Mouse (Mus musculus): ENCODE measurements at regions not wholly inside any gene's neighbourhood (a gene's known extent, or its start where the extent isn't known, plus 50 kb on each side); places are given as distances from the start of the nearest gene placed in this dataset.

DNA sequence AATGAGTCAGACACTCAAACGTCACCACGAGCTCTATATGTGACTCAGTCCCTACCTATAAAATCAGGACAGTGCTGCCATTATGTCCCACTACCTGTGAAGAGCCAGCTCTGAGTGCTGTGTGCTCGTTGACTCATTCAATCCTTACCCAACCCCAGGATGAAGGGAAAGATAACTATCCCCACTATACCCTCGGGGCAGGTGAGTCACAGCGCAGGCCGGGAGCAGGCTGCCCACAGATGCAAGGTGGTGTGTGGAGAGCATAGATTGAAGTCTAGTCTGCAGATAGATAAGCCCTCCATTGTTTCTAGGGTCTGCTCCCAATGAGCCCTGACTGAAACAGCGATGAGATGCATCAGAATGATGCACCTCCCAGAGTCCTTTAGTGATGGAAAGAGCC lies 723.9 kb upstream of the 3110018I06Rik start:
- ATAC-seq: no peak
- in situ Hi-C loops (cut with MboI; ENCODE audit: low pct_unique_long_range_greater_than_20kb): no loop called here
- TF ChIP-seq CTCF (IDR thresholded peaks at IDR 0.05): no peak
- ChIA-PET POLR2A (no interaction called here), CTCF (no interaction called here)
- DNase-seq (ENCODE audit: low read depth, low spot score): no peak
- H3K27me3 ChIP-seq: no peaks in the 10 kb centered on the region

DNA sequence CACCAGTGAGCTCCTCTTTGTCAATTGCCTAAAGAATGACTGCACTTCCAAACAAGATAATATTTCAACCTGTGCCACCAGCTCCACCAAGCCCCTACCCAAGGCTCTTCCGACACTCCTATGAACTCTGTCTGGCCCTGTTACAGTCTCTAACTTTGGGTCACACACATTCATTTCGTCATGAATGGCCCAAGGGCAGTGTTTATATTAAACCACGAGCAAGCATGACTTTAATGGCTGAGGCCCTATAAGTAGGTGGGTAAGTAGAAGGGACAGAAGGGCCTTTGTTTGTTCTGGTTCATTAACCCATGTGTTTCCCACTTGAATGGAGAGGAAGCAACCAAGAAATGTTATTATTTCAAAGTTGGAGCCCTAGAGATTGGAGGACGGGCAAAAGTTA lies 714.9 kb upstream of the 3110018I06Rik start:
- DNase-seq (ENCODE audit: low read depth, low spot score): no peak
- ChIA-PET POLR2A (no interaction called here), CTCF (no interaction called here)
- in situ Hi-C loops (cut with MboI; ENCODE audit: low pct_unique_long_range_greater_than_20kb): no loop called here
- H3K27me3 ChIP-seq: no peaks in the 10 kb centered on the region
- ATAC-seq: no peak
- no peak for TF ChIP-seq CTCF (IDR thresholded peaks at IDR 0.05)

DNA sequence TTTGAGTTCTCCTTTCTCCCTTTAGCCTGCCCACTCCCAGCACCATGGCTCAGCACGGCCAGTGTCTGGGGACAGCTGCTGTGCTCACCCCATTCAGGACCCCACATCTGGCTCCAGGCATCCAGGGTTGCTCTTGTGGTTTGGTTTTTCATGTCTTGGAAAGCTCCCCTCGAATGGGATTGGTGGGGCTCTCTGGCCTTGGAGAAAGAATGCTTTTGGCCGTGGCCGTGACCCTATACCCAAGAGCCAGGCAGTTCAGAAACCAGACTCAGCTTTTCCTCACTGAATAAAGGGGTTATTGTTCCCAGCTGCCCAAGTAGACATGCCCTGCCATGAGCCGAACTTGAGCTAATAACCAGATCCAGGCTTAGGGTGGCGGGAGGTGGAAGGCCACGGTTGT lies 691.8 kb upstream of the 3110018I06Rik start:
- in situ Hi-C loops (cut with MboI; ENCODE audit: low pct_unique_long_range_greater_than_20kb): no loop called here
- DNase-seq (ENCODE audit: low read depth, low spot score) (no peak), ATAC-seq (no peak)
- ChIA-PET POLR2A (no interaction called here), CTCF (no interaction called here)
- H3K27me3 ChIP-seq: no peaks in the 10 kb centered on the region
- TF ChIP-seq CTCF (IDR thresholded peaks at IDR 0.05): no peak

DNA sequence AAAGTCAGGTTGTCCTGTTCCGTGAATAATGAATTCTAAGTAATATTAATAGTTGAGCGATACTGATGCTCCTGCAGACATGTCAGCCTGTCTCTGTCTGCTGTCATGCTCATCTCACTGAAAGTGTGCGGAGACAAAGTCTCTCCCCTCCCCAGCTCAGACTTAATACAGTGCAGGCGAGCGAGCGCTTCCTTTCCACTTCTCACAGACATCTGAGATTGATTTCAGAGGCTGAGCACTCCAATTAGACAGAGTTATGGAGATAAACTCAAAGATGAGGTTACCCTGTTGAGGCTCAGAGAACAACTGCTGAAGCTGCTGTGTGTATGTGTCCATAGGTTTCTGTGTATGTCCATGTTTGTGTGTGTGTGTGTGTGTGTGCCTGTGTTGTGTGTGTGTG lies 668.7 kb upstream of the 3110018I06Rik start:
- DNase-seq (ENCODE audit: low read depth, low spot score) (no peak), ATAC-seq (no peak)
- CTCF ChIA-PET: no interaction called here
- POLR2A ChIA-PET: no interaction called here
- in situ Hi-C loops (cut with MboI; ENCODE audit: low pct_unique_long_range_greater_than_20kb): no loop called here
- H3K27me3 ChIP-seq: no peaks in the 10 kb centered on the region
- no peak for TF ChIP-seq CTCF (IDR thresholded peaks at IDR 0.05)

DNA sequence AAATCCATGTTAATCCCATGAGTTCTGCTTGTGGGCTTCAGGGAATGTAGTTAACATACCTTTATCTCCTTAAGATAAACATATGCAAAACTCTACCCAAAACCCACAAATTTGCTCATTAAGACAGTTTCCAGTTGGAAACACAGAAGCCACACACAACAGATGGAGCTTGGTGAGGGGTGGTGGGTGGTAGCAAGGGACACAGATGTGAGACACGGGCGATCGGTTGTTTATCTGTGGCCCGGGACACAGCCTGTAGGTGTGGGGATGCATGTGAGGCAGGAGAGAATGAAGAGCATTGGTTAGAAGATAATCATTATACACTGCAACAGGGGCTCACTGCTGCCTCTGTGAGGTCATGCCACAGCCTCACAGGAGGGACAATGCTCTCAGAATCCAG lies 666.1 kb upstream of the 3110018I06Rik start:
- no peaks in the 10 kb centered on the region for H3K27me3 ChIP-seq
- in situ Hi-C loops (cut with MboI; ENCODE audit: low pct_unique_long_range_greater_than_20kb): no loop called here
- DNase-seq (ENCODE audit: low read depth, low spot score) (peak; percentile 17), ATAC-seq (no peak)
- ChIA-PET POLR2A (no interaction called here), CTCF (no interaction called here)
- no peak for TF ChIP-seq CTCF (IDR thresholded peaks at IDR 0.05)

DNA sequence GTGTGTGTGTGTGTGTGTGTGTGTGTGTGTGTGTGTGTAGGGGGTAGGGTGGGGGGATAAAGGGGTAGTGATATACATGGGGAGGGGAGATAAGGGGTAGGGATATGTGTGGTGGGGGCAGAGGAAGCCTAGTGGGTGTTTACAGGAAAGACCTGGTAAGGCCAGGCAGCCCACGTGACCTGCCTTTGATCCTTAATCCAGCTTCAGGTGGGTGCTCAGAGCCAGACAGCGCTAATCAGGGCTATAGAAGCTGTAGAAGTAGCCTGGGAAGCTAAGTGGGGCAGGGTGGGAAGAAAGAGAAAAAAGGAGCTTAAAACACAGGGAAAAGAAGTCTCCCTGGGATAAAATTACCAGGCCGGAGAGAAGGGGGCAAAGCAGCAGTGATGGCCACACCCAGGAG lies 659.9 kb upstream of the 3110018I06Rik start:
- ATAC-seq: no peak

DNA sequence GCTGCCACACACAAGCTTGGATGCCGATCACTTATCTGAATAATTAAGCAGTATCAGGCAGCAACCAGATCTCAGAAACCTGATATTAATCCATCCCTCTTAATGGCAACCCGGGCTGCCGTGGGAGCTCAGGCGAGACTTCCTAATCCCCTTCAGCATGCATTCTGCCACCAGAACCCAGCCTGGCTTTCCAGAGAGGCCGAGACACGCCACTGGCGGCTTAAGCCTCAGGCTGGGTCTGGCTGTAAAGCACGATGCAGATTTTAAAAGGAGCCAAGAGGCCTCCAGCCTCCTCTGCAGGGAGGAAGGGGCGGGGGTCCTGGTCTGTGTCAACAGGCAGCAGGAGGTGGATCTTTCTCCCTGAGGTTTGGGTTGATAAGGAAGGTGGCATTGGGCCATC lies 659.1 kb upstream of the 3110018I06Rik start:
- CTCF ChIA-PET: no interaction called here
- no peak for DNase-seq (ENCODE audit: low read depth, low spot score)
- ATAC-seq: no peak

More for the DNA sequence above, 659.9 kb upstream of the 3110018I06Rik start:
- ChIA-PET CTCF (no interaction called here), POLR2A (no interaction called here)
- no peak for TF ChIP-seq CTCF (IDR thresholded peaks at IDR 0.05)
- H3K27me3 ChIP-seq: no peaks in the 10 kb centered on the region
- no peak for DNase-seq (ENCODE audit: low read depth, low spot score)
- in situ Hi-C loops (cut with MboI; ENCODE audit: low pct_unique_long_range_greater_than_20kb): no loop called here

DNA sequence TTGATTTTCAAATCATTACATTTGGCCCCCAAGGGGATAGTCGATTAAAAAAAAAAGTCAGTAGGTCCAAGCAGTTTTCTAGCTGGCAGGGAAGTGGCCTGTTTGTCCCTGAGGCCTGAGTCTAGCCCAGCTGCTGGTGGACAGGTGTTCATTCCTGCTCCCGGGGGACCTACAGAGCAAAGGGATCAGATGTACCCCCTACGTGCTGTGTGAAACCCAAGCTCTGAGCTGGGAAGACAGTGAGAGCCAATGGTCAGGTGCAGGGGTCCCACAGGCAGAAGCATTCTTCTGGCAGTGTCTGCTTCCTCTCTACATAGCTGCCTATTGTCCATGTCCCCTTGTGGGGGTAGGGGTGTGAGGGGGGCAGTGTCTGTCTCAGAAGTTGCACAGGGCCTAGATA lies 653.2 kb upstream of the 3110018I06Rik start:
- no peaks in the 10 kb centered on the region for H3K27me3 ChIP-seq
- ChIA-PET CTCF (no interaction called here), POLR2A (no interaction called here)
- DNase-seq (ENCODE audit: low read depth, low spot score) (no peak), ATAC-seq (no peak)
- in situ Hi-C loops (cut with MboI; ENCODE audit: low pct_unique_long_range_greater_than_20kb): no loop called here
- TF ChIP-seq CTCF (IDR thresholded peaks at IDR 0.05): no peak

More for the DNA sequence above, 659.1 kb upstream of the 3110018I06Rik start:
- POLR2A ChIA-PET: no interaction called here
- no peak for TF ChIP-seq CTCF (IDR thresholded peaks at IDR 0.05)
- in situ Hi-C loops (cut with MboI; ENCODE audit: low pct_unique_long_range_greater_than_20kb): no loop called here
- no peaks in the 10 kb centered on the region for H3K27me3 ChIP-seq

DNA sequence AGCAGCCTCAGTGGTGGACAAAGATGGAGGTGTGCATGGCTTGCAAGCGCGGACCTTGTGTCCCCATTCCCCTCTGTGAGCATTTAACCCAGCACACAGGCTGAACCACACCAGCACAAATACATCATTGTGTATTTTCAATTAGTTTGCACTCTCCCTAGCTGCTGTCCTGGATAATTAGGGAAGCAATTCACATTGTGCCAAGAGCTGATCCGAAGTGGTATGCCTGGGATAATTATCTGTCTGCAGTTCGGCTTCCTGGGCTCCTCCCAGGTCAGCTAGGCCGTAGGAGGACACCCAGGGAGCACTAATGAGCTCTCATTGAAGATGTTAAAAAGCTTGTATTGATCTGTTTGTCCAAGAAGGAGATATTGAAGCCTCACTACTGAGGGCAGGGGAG lies 648.8 kb upstream of the 3110018I06Rik start:
- no peak for TF ChIP-seq CTCF (IDR thresholded peaks at IDR 0.05)
- no peaks in the 10 kb centered on the region for H3K27me3 ChIP-seq
- in situ Hi-C loops (cut with MboI; ENCODE audit: low pct_unique_long_range_greater_than_20kb): no loop called here
- ATAC-seq: no peak
- ChIA-PET CTCF (no interaction called here), POLR2A (no interaction called here)
- no peak for DNase-seq (ENCODE audit: low read depth, low spot score)

DNA sequence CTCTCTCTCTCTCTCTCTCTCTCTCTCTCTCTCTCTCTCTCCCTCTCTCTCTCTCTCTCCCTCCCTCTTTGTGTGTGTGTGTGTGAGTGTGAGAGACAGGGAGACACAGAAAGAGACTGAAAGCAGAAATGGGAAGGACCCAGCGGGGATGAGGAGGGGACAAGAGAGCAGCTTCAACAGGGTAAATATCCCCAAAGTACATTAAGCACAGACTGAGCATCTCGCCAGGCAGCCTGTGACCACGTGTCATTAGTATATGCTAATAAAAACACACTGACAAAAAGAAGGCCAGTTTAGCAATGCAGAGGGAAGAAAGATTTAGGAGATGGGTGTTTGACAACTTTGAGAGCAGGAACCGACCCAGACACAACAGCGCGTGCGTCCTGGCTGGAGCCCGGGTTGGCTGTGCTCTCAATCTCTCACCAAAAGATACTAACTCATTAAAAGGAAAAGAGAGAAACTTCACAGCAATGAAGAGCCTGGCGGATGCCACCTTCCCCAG lies 648.2 kb upstream of the 3110018I06Rik start:
- CTCF ChIA-PET: no interaction called here
- DNase-seq (ENCODE audit: low read depth, low spot score): no peak
- POLR2A ChIA-PET: no interaction called here
- ATAC-seq: no peak
- H3K27me3 ChIP-seq: no peaks in the 10 kb centered on the region
- TF ChIP-seq CTCF (IDR thresholded peaks at IDR 0.05): no peak
- in situ Hi-C loops (cut with MboI; ENCODE audit: low pct_unique_long_range_greater_than_20kb): no loop called here

DNA sequence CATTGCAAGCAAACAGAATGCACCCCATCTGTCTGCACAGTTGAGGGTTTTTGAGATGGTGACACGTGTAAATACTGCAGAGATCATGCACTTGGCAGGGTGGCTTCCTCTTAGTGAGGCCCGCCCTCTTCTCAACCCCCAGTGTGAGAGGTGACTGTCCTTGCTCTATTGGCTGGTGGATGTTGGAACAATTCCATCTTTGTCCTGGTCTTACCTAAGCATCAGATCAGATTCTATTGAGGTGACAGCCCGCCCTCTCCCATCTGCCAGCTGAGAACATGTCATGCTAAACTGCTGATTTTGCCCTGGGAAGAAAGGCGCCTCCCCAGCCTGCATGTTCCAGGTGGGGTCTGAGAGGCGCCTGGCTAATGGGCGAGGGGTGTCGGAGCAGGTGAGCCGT lies 646.4 kb upstream of the 3110018I06Rik start:
- in situ Hi-C loops (cut with MboI; ENCODE audit: low pct_unique_long_range_greater_than_20kb): no loop called here
- ChIA-PET POLR2A (no interaction called here), CTCF (no interaction called here)
- no peak for DNase-seq (ENCODE audit: low read depth, low spot score)
- no peak for TF ChIP-seq CTCF (IDR thresholded peaks at IDR 0.05)
- no peak for ATAC-seq
- no peaks in the 10 kb centered on the region for H3K27me3 ChIP-seq

DNA sequence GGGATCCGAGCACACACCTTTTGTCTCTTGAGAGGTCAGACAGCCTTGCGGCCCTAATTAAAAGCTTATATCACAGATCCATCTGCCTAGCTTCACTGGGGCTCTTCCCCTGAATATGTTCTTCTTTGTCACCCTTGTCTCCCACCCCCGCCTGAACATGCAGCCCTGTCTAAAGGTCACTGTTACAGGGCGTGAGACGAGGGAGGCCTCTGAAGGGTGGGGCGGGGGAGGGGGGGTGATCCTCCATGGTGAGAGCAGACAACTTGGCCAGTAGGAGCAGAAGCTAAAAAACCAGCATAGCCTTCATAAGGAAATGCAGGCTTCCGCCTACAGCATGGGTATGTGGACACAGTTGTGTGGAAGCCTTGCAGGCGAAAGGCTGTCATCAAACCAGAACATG lies 646.0 kb upstream of the 3110018I06Rik start:
- no peak for TF ChIP-seq CTCF (IDR thresholded peaks at IDR 0.05)
- H3K27me3 ChIP-seq: no peaks in the 10 kb centered on the region
- DNase-seq (ENCODE audit: low read depth, low spot score) (no peak), ATAC-seq (no peak)
- in situ Hi-C loops (cut with MboI; ENCODE audit: low pct_unique_long_range_greater_than_20kb): no loop called here
- ChIA-PET POLR2A (no interaction called here), CTCF (no interaction called here)

All from Patski (cell line).